Mouse (Mus musculus): ENCODE measurements around the gene Lpcat1. TPM values are rescaled to one million over a fixed set of nuclear protein-coding genes. Genes with fewer than 3 reads are reported as not detected.

Gene Lpcat1
- polyA plus RNA-seq, 1 experiment from 2014 or later, result 26.6 TPM

Other genes starting within 250 kb of the Lpcat1 start
- 39.2 and 45.9 TPM in 2 replicates for gene Irx4, start 206.7 kb upstream of the Lpcat1 start, polyA plus RNA-seq (2014; fragmentation: Nextera tagmentation; extraction: Ambion mirVana)
- gene Mrpl36, start 138.7 kb upstream of the Lpcat1 start, polyA plus RNA-seq (2014; fragmentation: Nextera tagmentation; extraction: Ambion mirVana), result 155 and 170 TPM in 2 replicates
- gene Ndufs6, start 138.7 kb upstream of the Lpcat1 start, polyA plus RNA-seq (2014; fragmentation: Nextera tagmentation; extraction: Ambion mirVana), result 545 and 546 TPM in 2 replicates
- gene Slc6a3, start 69.5 kb downstream of the Lpcat1 start, polyA plus RNA-seq (2014; fragmentation: Nextera tagmentation; extraction: Ambion mirVana), result 0.28 TPM in 1 of 2 replicates, not detected in the other
- 119 and 129 TPM in 2 replicates for gene Clptm1l, start 136.8 kb downstream of the Lpcat1 start, polyA plus RNA-seq (2014; fragmentation: Nextera tagmentation; extraction: Ambion mirVana)
- 2.3 and 3.5 TPM in 2 replicates for gene Tert, start 159.7 kb downstream of the Lpcat1 start, polyA plus RNA-seq (2014; fragmentation: Nextera tagmentation; extraction: Ambion mirVana)
- gene Slc6a18, start 210.8 kb downstream of the Lpcat1 start, polyA plus RNA-seq (2014; fragmentation: Nextera tagmentation; extraction: Ambion mirVana), result not detected in 2 replicates
- not detected in 2 replicates for gene Slc6a19, start 237.7 kb downstream of the Lpcat1 start, polyA plus RNA-seq (2014; fragmentation: Nextera tagmentation; extraction: Ambion mirVana)